8 mouse cellular contexts compared by ENCODE assay signal in genomic region chr17:28874825-28875224, GRCm38 (mm10). TPM values are rescaled to one million over a fixed set of nuclear protein-coding genes. Genes with fewer than 3 reads are reported as not detected.
DNase-seq lines count a peak whose midpoint lies in the region; ATAC-seq and TF ChIP-seq lines count a peak whose summit lies in the region.
"Had no signal": no experiment of that assay in that cellular context is flagged by ENCODE, and none has a peak within 500 bp of the region (broad histone marks: within the 10 kb centered on the region; RNA-seq: fewer than 3 reads in every experiment).

No protein-coding gene starts in this region.

- no peak overlapping the region for H3K4me2 ChIP-seq in intestine, embryonic 16.5 days (ENCODE audit: low read depth, low read length)
- no peak overlapping the region for H3K4me2 ChIP-seq in stomach, embryonic 16.5 days (ENCODE audit: low read depth, low read length)
- H3K4me2 ChIP-seq: embryonic facial prominence, embryonic 13.5 days had no signal

- no peak for TF ChIP-seq POLR2A in cortical plate, adult 2 months (IDR thresholded peaks at IDR 0.05; ENCODE audit: extremely low read depth, insufficient read depth, low read length)

- peak; percentile 45 for DNase-seq in left cerebral cortex, postnatal 4 days
- no peak for DNase-seq in left cerebral cortex, adult 9 months (ENCODE audit: low spot score in 2 of 2)
- no peak for DNase-seq in right cerebral cortex, postnatal 36 days (ENCODE audit: low spot score in 2 of 2)
- DNase-seq in right cerebral cortex, postnatal 4 days: no peak

- intact Hi-C loops in left cerebral cortex, postnatal 4 days (cut with DNase I): no loop called here

- H3K4me1 ChIP-seq in cortical plate, adult 2 months (ENCODE audit: control insufficient read depth, insufficient read depth, low read length): peaks cover 7% of the 10 kb centered on the region
- peaks cover 11% of the 10 kb centered on the region for H3K4me1 ChIP-seq in intestine, embryonic 16.5 days (ENCODE audit: control insufficient read depth, insufficient read depth, low read length)
- peaks cover 7% of the 10 kb centered on the region for H3K4me1 ChIP-seq in stomach, embryonic 16.5 days (ENCODE audit: control insufficient read depth, insufficient read depth, low read length)

- no peaks in the 10 kb centered on the region for H3K27me3 ChIP-seq in intestine, embryonic 16.5 days (replicated peaks; ENCODE audit: control insufficient read depth, insufficient read depth, low read length)
- no peaks in the 10 kb centered on the region for H3K27me3 ChIP-seq in stomach, embryonic 16.5 days (ENCODE audit: control insufficient read depth, insufficient read depth, low read length)

- no peak for TF ChIP-seq CTCF in cortical plate, adult 2 months (IDR thresholded peaks at IDR 0.05; ENCODE audit: extremely low read depth, insufficient read depth, low read length)

- H3K9me3 ChIP-seq in intestine, embryonic 16.5 days (ENCODE audit: control insufficient read depth, low read length): no peaks in the 10 kb centered on the region
- H3K9me3 ChIP-seq in stomach, embryonic 16.5 days (replicated peaks; ENCODE audit: control insufficient read depth, low read length): no peaks in the 10 kb centered on the region
- H3K9me3 ChIP-seq: embryonic facial prominence, embryonic 13.5 days had no signal

- ATAC-seq in intestine, embryonic 16.5 days: 0 out of 2 replicates have a peak, but pooled peaks have one; percentile 36
- ATAC-seq in stomach, embryonic 16.5 days (ENCODE audit: insufficient read depth, low FRiP score): peak; percentile 26; the same call in 1 of the 2 replicates

- peak overlapping the region; percentile 66 for H3K27ac ChIP-seq in cortical plate, adult 2 months (ENCODE audit: insufficient read depth, low read length)
- no peak overlapping the region for H3K27ac ChIP-seq in intestine, embryonic 16.5 days (ENCODE audit: low read length)
- H3K27ac ChIP-seq in stomach, embryonic 16.5 days (ENCODE audit: low read length): no peak overlapping the region
- H3K27ac ChIP-seq: embryonic facial prominence, embryonic 13.5 days had no signal

- no peaks in the 10 kb centered on the region for H3K36me3 ChIP-seq in intestine, embryonic 16.5 days (ENCODE audit: control insufficient read depth, insufficient read depth, low read length)
- no peaks in the 10 kb centered on the region for H3K36me3 ChIP-seq in stomach, embryonic 16.5 days (ENCODE audit: control insufficient read depth, insufficient read depth, low read length)
- H3K36me3 ChIP-seq: embryonic facial prominence, embryonic 13.5 days had no signal

- no peak overlapping the region for H3K9ac ChIP-seq in intestine, embryonic 16.5 days (ENCODE audit: low read depth, low read length)
- no peak overlapping the region for H3K9ac ChIP-seq in stomach, embryonic 16.5 days (ENCODE audit: low read length)
- H3K9ac ChIP-seq: embryonic facial prominence, embryonic 13.5 days had no signal

- H3K4me3 ChIP-seq in cortical plate, adult 2 months (ENCODE audit: insufficient read depth, low read length): no peak overlapping the region
- H3K4me3 ChIP-seq in intestine, embryonic 16.5 days (ENCODE audit: low read length): no peak overlapping the region
- no peak overlapping the region for H3K4me3 ChIP-seq in stomach, embryonic 16.5 days (replicated peaks; ENCODE audit: low read length)
- H3K4me3 ChIP-seq: embryonic facial prominence, embryonic 13.5 days had no signal

- WGBS in intestine, embryonic 16.5 days: 60% methylated on average over 7 of the region's 7 CpGs
- 48% methylated on average over 7 of the region's 7 CpGs for WGBS in stomach, embryonic 16.5 days

RNA-seq across cellular contexts. Expression of gene Pnpla1, which starts 16.6 kb away (rescaled TPM):
- under 1 TPM; 0.22 to 0.42 TPM for total RNA-seq in left cerebral cortex, postnatal 4 days (2021)
- 0.32 and 0.40 TPM in 2 replicates for polyA plus RNA-seq in cortical plate, adult 2 months (2012; rRNA removed)
- polyA plus RNA-seq in intestine, embryonic 16.5 days (2015; fragmentation: Nextera tagmentation; extraction: Ambion mirVana): 1.7 and 1.9 TPM in 2 replicates
- 1.2 and 3.0 TPM in 2 replicates for polyA plus RNA-seq in stomach, embryonic 16.5 days (2015; fragmentation: Nextera tagmentation; extraction: Ambion mirVana)

RNA-seq across cellular contexts. Expression of gene 4930539E08Rik, which starts 40.3 kb away (rescaled TPM):
- 1 to 10 TPM; 3.0 to 6.7 TPM for total RNA-seq in left cerebral cortex, postnatal 4 days (2021)
- polyA plus RNA-seq in cortical plate, adult 2 months (2012; rRNA removed): 7.6 and 7.9 TPM in 2 replicates
- polyA plus RNA-seq in intestine, embryonic 16.5 days (2015; fragmentation: Nextera tagmentation; extraction: Ambion mirVana): 3.9 and 4.2 TPM in 2 replicates
- 0.25 and 0.31 TPM in 2 replicates for polyA plus RNA-seq in stomach, embryonic 16.5 days (2015; fragmentation: Nextera tagmentation; extraction: Ambion mirVana)
